Mouse (Mus musculus) embryonic fibroblast, embryonic 13.5 days (primary cell): ENCODE results near the gene Klrb1c. TPM values are rescaled to one million over a fixed set of nuclear protein-coding genes. Genes with fewer than 3 reads are reported as not detected.
A peak's percentile ranks its signal among the peaks of the same experiment; 100 is the strongest.
"Not testable (repeated sequence)": the region's sequence is repeated elsewhere in the genome, so short reads cannot be mapped to it uniquely, and the experiment has no call there.

Experiments
- H3K27ac ChIP-seq: 2 replicates; pipeline ENCODE4 v1.5.1; 2012; ENCODE audit warnings: low read length, control low read depth, inconsistent platforms; ENCODE audit not compliant: insufficient read depth
- H3K4me1 ChIP-seq: 2 replicates; pipeline ENCODE4 v1.6.1; 2011; ENCODE audit warnings: low read length; ENCODE audit not compliant: control insufficient read depth, insufficient read depth
- H3K4me3 ChIP-seq: 2 replicates; pipeline ENCODE4 v1.5.1; 2011; ENCODE audit warnings: mild to moderate bottlenecking, control low read depth, low read length; ENCODE audit not compliant: insufficient read depth
- CTCF ChIP-seq: IDR thresholded peaks from 2 replicates; pipeline ENCODE4 v1.5.1; 2011; ENCODE audit warnings: mild to moderate bottlenecking, control low read depth, low read length, moderate library complexity, borderline replicate concordance; ENCODE audit not compliant: insufficient read depth
- POLR2A ChIP-seq: IDR thresholded peaks from 2 replicates; pipeline ENCODE4 v1.6.1; 2011; ENCODE audit warnings: low read depth, mild to moderate bottlenecking, control low read depth, low read length, moderate library complexity
- polyA plus RNA-seq: library from polyadenylated mRNA; stranded (reverse); fragments of >200 nt; gene quantifications from 2 replicates; pipeline ENCODE4 v1.2.4, GENCODE M21; 2011; ENCODE audit warnings: low read depth; ENCODE audit not compliant: missing spikeins, insufficient read length

Klrb1c gene
- polyA plus RNA-seq, 1 experiment, result not detected

DNA sequence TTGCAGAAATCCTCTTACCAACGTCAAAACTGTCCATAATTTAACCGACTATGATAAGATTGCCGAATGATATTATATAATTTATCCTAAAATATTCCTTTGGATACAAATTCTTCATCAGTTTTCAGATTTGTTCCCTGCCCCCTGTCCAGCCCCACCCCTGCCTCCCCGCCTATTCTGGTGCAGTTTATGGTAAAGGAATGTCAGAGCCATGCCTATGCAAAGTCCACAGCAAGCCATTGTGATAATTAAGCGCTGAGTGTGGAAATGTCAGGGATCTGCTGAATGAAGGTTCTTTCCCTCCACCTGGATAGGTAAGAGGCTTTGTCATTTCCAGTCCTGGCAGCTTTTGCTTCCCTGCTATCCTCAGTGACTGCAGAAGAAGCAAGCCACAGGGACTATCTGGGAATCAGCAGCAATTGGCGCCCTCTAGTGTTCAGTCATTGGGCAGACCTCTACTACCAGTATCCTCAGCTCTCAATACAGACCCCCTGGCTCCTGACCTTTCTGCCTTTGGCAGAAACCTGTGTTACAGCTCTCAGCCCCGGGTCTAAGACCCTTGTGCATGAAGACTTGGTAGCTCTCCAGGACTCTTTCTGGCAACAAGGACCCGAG is 35.3 kb downstream of the Klrb1c start:
- H3K4me1 ChIP-seq, H3K27ac ChIP-seq, H3K4me3 ChIP-seq: not testable (repeated sequence)
- TF ChIP-seq CTCF, result peak; percentile 47; the same call in 1 of the 2 replicates

DNA sequence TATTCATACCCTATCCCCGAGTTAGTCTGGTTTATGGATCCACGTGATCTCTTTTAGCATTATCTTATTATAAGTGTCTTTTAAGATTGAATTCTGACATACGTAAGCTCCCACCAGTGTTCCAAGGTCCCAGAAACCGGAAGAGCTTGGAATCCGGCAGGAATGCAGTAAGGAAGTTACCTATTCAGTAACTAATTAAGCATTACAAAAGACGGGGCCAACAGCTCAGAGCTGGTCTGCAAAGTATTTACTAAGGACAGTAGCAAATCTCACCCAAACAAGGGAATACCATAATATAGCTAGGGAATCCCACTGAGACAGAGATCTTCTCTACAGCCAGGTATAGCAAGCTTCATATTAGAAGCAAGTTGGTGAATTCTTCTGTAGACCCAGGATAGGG is 42.0 kb downstream of the Klrb1c start:
- H3K4me1 ChIP-seq, H3K4me3 ChIP-seq, H3K27ac ChIP-seq: not testable (repeated sequence)

DNA sequence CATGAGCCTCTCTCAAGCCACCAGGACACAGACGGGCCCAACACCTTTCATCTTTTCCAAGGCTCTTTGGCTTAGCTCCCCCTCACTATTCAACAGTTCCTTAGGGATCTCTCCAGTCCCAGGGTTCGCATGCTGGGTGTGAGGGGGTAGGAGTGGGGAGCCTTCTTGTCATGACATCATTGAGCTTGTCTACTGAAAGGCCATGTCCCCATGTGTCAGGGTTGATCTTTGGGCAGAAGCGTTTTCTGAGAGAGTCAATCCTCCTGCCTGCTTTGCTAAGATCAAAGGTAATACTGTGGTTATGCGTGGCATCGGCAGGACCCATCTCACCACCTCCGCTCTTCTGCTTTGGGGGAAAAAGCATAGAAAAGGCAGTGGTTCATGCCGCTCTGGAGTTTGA is 51.6 kb downstream of the Klrb1c start:
- Histone ChIP-seq H3K27ac (no peak overlapping the region), H3K4me3 (no peak overlapping the region), H3K4me1 (no peaks in the 10 kb centered on the region)
- no peak for TF ChIP-seq POLR2A
- TF ChIP-seq CTCF, result no peak

DNA sequence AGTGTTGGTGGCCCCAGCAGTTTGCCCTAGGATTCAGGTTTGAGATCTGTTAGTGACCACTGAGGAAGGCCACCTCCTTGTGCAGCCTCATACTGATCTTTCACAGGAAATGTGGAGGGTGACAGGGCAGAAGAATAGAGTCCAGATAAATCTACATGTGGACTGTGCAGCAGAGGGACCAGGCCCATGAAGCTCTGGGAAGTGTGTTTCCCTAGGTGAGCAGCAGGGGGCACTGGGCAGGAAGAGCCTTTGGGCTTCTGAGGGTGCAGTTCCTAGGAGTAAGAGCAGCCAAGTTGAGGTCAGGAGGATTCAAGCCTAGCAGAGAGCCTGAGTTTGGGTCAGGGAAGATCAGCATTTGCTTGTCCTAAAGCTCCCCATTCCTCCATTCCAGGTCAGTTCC is 52.9 kb downstream of the Klrb1c start:
- no peak for TF ChIP-seq CTCF
- no peak for TF ChIP-seq POLR2A
- Histone ChIP-seq H3K4me1 (no peaks in the 10 kb centered on the region), H3K4me3 (no peak overlapping the region), H3K27ac (no peak overlapping the region)

DNA sequence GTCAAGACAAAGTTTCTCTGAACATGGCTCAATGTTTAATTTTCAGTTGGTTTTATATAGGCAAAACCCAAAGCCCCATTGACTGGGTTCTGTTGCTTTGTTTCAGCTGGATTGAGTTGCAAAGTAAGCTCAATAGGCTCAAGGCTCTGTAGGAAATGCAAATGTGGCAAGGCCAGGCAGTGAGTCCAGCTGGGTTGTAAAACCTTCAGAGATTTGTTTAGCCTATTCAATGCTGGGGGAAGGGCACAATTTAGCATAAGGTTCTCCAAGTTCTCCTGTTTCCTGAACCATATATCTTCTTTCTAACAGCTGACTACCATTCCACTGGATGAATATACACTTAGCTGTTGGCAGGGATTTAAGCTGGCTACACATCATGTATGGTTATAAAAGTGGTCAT is 54.1 kb downstream of the Klrb1c start:
- TF ChIP-seq POLR2A, result no peak
- TF ChIP-seq CTCF, result no peak
- Histone ChIP-seq H3K27ac (no peak overlapping the region), H3K4me3 (no peak overlapping the region), H3K4me1 (no peaks in the 10 kb centered on the region)

DNA sequence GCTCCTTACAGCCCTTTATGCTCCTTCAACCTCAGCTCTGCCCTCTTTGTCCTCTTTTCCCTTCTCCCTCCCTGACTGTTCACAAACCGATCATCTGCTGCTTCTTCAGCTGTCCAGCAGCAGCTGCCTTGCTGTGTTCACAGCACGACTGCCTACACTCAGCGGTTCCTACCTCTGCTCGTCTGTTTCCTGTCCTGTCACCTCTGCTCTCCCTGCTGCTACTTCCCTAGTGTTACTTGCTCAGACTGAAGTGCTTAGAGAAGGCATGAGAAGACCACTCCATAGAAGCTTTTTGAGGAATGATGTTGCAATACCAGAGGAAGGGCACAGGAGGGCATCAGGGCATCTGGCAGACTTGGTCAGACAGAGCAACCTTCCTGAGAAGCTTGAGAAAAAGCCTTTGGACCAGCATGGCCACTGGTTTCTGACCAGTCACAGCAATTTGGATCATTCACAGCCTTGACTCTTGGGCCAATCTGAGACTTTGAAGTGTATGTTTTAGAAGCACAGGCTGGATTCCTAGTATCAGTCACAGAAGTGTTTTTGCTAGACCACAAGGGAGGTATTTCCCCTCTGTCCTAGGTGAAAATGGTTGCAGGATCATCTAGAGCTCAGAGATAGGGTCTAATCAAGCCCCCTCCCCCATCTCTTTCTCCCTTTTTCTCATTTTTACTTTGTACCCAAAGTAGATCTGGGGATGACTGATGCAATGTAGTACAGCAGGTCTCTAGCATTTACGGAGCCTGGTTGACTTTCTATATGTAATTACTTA is 54.9 kb downstream of the Klrb1c start:
- no peaks in the 10 kb centered on the region for H3K4me1 ChIP-seq
- TF ChIP-seq POLR2A (no peak), CTCF (no peak)
- no peak overlapping the region for H3K4me3 ChIP-seq
- no peak overlapping the region for H3K27ac ChIP-seq

DNA sequence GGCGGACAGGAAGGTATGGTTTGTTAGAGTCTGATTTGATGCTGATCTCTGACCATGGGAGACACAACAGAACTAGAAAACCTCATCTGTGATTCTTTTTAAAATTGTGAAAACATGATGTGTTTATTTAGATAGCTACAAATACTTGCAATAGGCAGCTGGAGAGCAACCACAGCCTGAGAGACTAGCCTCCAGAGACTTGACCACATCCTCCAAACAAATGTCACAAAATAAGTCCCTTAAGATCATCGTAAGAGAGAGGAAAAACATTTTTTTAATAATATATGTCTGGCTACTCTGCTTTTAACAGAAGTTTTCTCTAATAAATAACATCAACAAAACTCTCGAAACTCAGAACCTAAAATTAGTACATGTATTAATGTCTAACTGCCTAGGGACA is 57.0 kb downstream of the Klrb1c start:
- TF ChIP-seq CTCF (no peak), POLR2A (no peak)
- H3K4me1 ChIP-seq, result no peaks in the 10 kb centered on the region
- H3K27ac ChIP-seq, result no peak overlapping the region
- no peak overlapping the region for H3K4me3 ChIP-seq

Other genes starting within 250 kb of the Klrb1c start
- not detected in 2 replicates for gene A2ml1, start 207.6 kb downstream of the Klrb1c start, polyA plus RNA-seq
- gene Klrb1a, start 165.7 kb downstream of the Klrb1c start, polyA plus RNA-seq, result not detected in 2 replicates
- not detected in 2 replicates for gene Clec2h, start 126.8 kb downstream of the Klrb1c start, polyA plus RNA-seq
- gene Klrb1, start 66.2 kb downstream of the Klrb1c start, polyA plus RNA-seq, result not detected in 2 replicates
- not detected in 2 replicates for gene Gm44511, start 37.1 kb upstream of the Klrb1c start, polyA plus RNA-seq
- not detected in 2 replicates for gene Klrb1b, start 37.1 kb upstream of the Klrb1c start, polyA plus RNA-seq
- gene Clec2i, start 98.4 kb upstream of the Klrb1c start, polyA plus RNA-seq, result not detected in 2 replicates
- not detected in 2 replicates for gene BC035044, start 101.9 kb upstream of the Klrb1c start, polyA plus RNA-seq
- gene Clec2g, start 145.2 kb upstream of the Klrb1c start, polyA plus RNA-seq, result not detected in 2 replicates